Mouse (Mus musculus) NIH3T3 (cell line): ENCODE measurements around the gene Nup153.

ENCODE experiments used
- DNase-seq: peaks from one replicate; pipeline ENCODE4 v3.0.0-alpha.2; 2012; ENCODE audit warnings: low read depth

Nup153 gene

GRCm38 (mm10) chr13:46727837-46728268, at the start of gene Nup153:
Nup153 (minus strand) TSS chr13:46727940.
- DNase-seq, result peak; percentile 98

GRCm38 (mm10) chr13:46777461-46777860, 49.7 kb upstream of the Nup153 start:
- no peak for DNase-seq

GRCm38 (mm10) chr13:46776636-46777305, 49.0 kb upstream of the Nup153 start:
- no peak for DNase-seq

- no peak for DNase-seq
Observed at GRCm38 (mm10) chr13:46774998-46775397, 47.3 kb upstream of the Nup153 start.

- no peak for DNase-seq
Observed at GRCm38 (mm10) chr13:46772581-46772980, 44.8 kb upstream of the Nup153 start.

GRCm38 (mm10) chr13:46765361-46765760, 37.6 kb upstream of the Nup153 start:
- no peak for DNase-seq

GRCm38 (mm10) chr13:46763210-46763609, 35.5 kb upstream of the Nup153 start:
- no peak for DNase-seq

- DNase-seq, result no peak
Observed at GRCm38 (mm10) chr13:46760921-46761320, 33.2 kb upstream of the Nup153 start.

GRCm38 (mm10) chr13:46759281-46759809, 31.6 kb upstream of the Nup153 start:
- DNase-seq, result no peak

- no peak for DNase-seq
Observed at GRCm38 (mm10) chr13:46758627-46759026, 30.9 kb upstream of the Nup153 start.

GRCm38 (mm10) chr13:46757946-46758345, 30.2 kb upstream of the Nup153 start:
- no peak for DNase-seq

- no peak for DNase-seq
Observed at GRCm38 (mm10) chr13:46753294-46753693, 25.6 kb upstream of the Nup153 start.

- DNase-seq, result no peak
Observed at GRCm38 (mm10) chr13:46752566-46753229, 25.0 kb upstream of the Nup153 start.

GRCm38 (mm10) chr13:46748138-46748873, 20.6 kb upstream of the Nup153 start:
- DNase-seq, result no peak

GRCm38 (mm10) chr13:46743821-46744220, 16.1 kb upstream of the Nup153 start:
- no peak for DNase-seq

GRCm38 (mm10) chr13:46742367-46742766, 14.6 kb upstream of the Nup153 start:
- no peak for DNase-seq

GRCm38 (mm10) chr13:46739426-46739825, 11.7 kb upstream of the Nup153 start:
- DNase-seq, result no peak

GRCm38 (mm10) chr13:46737482-46737881, 9.7 kb upstream of the Nup153 start:
- DNase-seq, result no peak

- DNase-seq, result peak; percentile 37
Observed at GRCm38 (mm10) chr13:46736479-46736865, 8.7 kb upstream of the Nup153 start.

- peak; percentile 70 for DNase-seq
Observed at GRCm38 (mm10) chr13:46735808-46736478, 8.2 kb upstream of the Nup153 start.

- no peak for DNase-seq
Observed at GRCm38 (mm10) chr13:46735219-46735807, 7.6 kb upstream of the Nup153 start.

GRCm38 (mm10) chr13:46729998-46730397, 2.3 kb upstream of the Nup153 start:
- no peak for DNase-seq
